Mouse (Mus musculus) cerebellum, postnatal 10 days (tissue): Measurements from ENCODE around the gene D7Ertd443e.

Source experiments
- DNase-seq, 2 experiments: peaks; one replicate each; pipeline ENCODE4 v3.0.0; 2021; ENCODE audit warnings: mixed read lengths in 2 of 2

D7Ertd443e gene

DNA sequence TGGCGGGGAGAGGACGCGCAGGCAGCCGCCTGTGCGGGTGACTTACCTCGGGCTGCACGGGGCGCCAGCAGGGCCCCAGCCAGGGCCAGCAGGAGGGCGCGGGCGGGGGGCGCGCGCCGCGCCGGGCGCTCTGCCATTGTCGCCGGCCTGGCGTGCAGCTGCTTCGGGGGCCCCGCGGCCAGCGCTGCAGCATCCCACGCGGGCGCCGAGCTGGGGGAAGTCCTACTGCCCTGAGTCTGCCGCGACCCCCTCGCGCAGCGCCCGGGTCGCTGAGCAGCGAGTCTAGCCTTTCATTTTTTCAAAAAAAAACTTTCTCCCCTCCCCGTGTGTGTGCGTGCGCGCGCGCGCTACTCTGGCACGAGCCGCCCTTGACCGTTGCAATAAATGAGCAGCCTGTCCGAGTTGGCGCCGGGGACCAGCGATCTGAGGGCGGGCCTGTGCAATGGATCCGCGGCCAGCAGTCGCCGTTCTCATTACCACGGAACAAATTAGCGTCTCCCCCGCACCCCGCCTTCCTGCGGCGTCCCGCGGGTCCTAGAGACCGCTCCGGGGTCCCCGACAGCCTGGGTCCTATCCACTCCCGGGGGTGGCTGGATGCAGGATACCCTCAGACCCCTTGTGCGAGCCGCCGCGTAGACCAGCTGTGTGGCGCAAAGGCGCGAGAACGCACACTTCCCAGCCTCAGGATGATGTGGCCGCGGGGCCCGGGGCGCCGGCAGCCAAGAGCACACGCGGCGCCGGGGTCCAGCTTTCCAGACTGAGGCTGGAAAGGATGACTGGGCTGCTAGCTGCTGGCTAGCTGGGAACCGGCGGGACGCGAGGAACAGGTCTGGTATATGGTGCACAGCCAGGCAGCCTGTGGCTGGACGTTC lies 160.5 kb downstream of the D7Ertd443e start:
- peak; percentile 85 to 88 for DNase-seq

GRCm38 (mm10) chr7:134224421-134224740 lies 161.1 kb downstream of the D7Ertd443e start:
- DNase-seq, result peak; percentile 57 to 59

- DNase-seq, result peak; percentile 94 to 96
These were observed 161.9 kb downstream of the D7Ertd443e start for GRCm38 (mm10) chr7:134223444-134224161.
